Mouse (Mus musculus): ENCODE data around the gene Serpina3c.
"Not testable (repeated sequence)": the region's sequence is repeated elsewhere in the genome, so short reads cannot be mapped to it uniquely, and the experiment has no call there.

Gene Serpina3c

GRCm38 (mm10) chr12:104112333-104112732 is 41.3 kb downstream of the Serpina3c start, which contains the start of gene Serpina3a:
Gene Serpina3a, plus strand, starts transcription at chr12:104112724.
- not testable (repeated sequence) for DNase-seq (ENCODE audit: low read depth)

- DNase-seq (ENCODE audit: low read depth), result no peak
Measured at GRCm38 (mm10) chr12:104108507-104108906, 45.2 kb downstream of the Serpina3c start.

GRCm38 (mm10) chr12:104106919-104107318 is 46.8 kb downstream of the Serpina3c start:
- DNase-seq (ENCODE audit: low read depth), result no peak

- DNase-seq (ENCODE audit: low read depth), result no peak
Measured at GRCm38 (mm10) chr12:104105847-104106246, 47.8 kb downstream of the Serpina3c start.

- DNase-seq (ENCODE audit: low read depth), result no peak
Measured at GRCm38 (mm10) chr12:104100768-104101167, 52.9 kb downstream of the Serpina3c start, which contains the start of gene Serpina5. Gene Serpina5, plus strand, starts transcription at chr12:104101113.

All from NIH3T3 (cell line).